Mouse (Mus musculus): ENCODE data around the gene Mfsd11. TPM values are rescaled to one million over a fixed set of nuclear protein-coding genes. Genes with fewer than 3 reads are reported as not detected.

Mfsd11 gene
- polyA plus RNA-seq, 1 experiment from 2014 or later = 15.0 TPM

DNA sequence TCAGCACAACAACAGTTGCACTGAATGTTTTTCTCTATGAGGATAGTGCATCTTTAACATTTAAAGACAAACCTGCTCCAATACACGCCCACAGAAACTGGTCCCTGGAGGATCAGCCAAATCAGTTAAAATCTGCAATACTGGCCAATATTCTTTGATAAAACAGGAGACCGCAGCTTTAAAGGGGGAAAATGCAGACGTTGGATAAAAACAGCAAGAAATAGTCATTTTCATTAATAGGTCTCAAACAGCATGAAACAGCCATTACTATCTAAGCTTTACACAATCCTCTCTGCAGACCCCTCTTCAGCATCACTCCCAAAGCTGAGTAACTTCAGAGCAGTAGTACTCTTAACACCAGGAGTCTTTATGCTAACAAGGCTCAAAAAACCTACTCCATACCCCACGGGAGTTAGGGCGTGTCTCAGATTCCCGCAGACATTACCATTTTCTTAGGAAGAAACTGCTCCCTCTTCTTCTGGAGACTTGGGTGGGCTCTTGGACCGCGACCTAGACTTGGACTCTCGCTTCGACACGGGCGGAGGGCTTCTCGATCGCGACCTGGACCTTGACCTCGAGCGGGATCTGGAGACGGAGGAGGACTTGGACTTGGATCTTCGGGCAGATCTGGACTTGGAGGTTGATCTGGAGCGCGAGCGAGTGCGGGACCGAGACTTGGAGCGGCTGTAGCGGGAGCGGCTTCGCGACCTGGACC is 507 bp upstream of the Mfsd11 start:
- H3K27ac ChIP-seq = peak overlapping the region; percentile 99
- H3K4me1 ChIP-seq = peaks cover 48% of the 10 kb centered on the region
- H3K27me3 ChIP-seq (replicated peaks) = no peaks in the 10 kb centered on the region
- H3K4me2 ChIP-seq = peak overlapping the region; percentile 91
- no peak for ATAC-seq
- no peaks in the 10 kb centered on the region for H3K9me3 ChIP-seq (replicated peaks)
- H3K9ac ChIP-seq = peak overlapping the region; percentile 99
- under 1% methylated on average over 29 of the region's 29 CpGs for WGBS (ENCODE audit: insufficient replicate concordance)
- H3K36me3 ChIP-seq = peaks cover 52% of the 10 kb centered on the region
- H3K4me3 ChIP-seq = peak overlapping the region; percentile 99

DNA sequence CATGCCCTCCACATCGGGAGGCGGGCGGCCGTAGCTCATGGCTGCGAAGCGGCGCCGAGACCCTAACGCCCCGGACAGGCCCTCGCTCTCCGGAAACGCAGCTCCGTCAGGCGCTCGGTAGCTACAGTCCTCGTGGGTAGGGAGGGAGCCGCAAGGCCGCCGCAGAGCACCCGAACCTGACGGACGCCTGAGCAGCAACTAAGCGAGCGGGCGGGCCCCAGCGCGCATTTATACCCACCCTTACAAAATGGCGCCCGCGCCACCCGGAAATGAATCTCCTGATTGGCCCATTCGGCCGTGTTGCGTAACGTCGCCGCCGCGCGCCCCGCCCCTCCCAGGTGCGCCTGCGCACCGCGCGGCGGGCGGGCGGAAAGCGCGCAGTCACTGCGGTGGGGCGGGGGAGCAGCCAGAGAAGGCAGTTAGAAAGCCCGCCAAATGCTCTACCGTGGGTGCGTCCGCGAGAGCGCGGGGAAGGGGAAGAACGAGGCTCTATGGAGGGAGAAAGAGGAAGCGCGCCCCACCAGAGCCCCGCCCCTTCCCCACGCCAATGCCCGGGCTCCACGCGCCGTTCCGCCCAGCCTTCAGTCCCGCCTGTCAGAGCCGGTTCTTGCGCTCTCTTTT is 761 bp downstream of the Mfsd11 start, which contains the start of gene Srsf2:
Srsf2 (minus strand) TSS at position 204 of the 621 bp plus-strand sequence.
- H3K9ac ChIP-seq = peak within 1 kb of the TSS; percentile 99
- under 1% methylated on average over 72 of the region's 74 CpGs for WGBS (ENCODE audit: insufficient replicate concordance)
- H3K36me3 ChIP-seq = peaks cover 41% of the 10 kb centered on the region
- no peaks in the 10 kb centered on the region for H3K9me3 ChIP-seq (replicated peaks)
- H3K27me3 ChIP-seq (replicated peaks) = no peaks in the 10 kb centered on the region
- H3K27ac ChIP-seq = peak within 1 kb of the TSS; percentile 99
- peaks cover 51% of the 10 kb centered on the region for H3K4me1 ChIP-seq
- peak within 1 kb of the TSS; percentile 91 for H3K4me2 ChIP-seq
- peak within 1 kb of the TSS; percentile 99 for H3K4me3 ChIP-seq
- peak; percentile 86 for ATAC-seq

DNA sequence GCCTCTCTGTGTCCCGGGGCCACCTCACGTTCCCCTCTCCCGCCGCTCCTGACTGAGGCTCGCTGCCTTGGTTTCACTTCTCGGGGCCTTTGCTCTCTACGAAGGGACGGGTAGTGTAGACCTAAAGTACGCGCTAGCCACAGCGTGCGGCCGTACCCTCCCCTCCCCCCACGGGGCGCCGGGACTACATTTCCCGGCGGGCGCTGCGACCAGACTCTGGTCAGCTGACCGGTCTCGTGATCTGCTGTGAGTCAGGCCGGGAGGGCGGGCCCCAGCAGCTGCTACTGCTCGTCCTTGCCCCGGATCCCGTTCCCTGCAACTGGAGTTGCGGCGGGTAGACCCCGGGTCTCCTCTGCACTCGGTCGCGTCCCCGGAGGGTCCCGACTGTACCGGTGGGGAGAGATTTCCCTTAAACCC is 1.3 kb downstream of the Mfsd11 start:
- Histone ChIP-seq H3K4me1 (peaks cover 46% of the 10 kb centered on the region), H3K36me3 (peaks cover 37% of the 10 kb centered on the region), H3K4me3 (peak overlapping the region; percentile 99), H3K9ac (peak overlapping the region; percentile 99), H3K4me2 (peak overlapping the region; percentile 91), H3K9me3 (replicated peaks) (no peaks in the 10 kb centered on the region), H3K27me3 (replicated peaks) (no peaks in the 10 kb centered on the region), H3K27ac (peak overlapping the region; percentile 99)
- 4% methylated on average over 35 of the region's 36 CpGs for WGBS (ENCODE audit: insufficient replicate concordance)
- peak; percentile 85 for ATAC-seq

DNA sequence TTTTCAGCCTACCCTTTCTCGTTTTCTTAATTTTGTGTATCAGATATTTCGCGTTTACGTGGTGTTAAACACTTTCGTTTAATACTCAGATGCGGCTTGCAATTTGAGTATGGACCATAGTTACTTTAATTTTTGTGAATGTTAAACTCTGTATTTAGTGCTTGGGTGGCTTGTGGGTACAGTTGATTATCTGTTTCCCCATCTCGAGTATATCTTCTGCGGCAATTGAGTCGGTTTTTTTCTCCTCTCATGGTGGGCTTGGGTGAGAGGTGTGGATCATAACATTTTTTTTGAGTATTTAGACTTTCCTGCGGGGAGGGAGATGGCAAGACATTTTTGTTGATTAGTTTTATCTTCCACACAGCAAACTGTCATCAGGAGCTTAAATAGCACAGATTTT is 2.0 kb downstream of the Mfsd11 start:
- no peak for ATAC-seq
- H3K27me3 ChIP-seq (replicated peaks) = no peaks in the 10 kb centered on the region
- peak overlapping the region; percentile 99 for H3K4me3 ChIP-seq
- H3K9me3 ChIP-seq (replicated peaks) = no peaks in the 10 kb centered on the region
- 17% methylated on average over 10 of the region's 10 CpGs for WGBS (ENCODE audit: insufficient replicate concordance)
- peak overlapping the region; percentile 99 for H3K27ac ChIP-seq
- peaks cover 37% of the 10 kb centered on the region for H3K36me3 ChIP-seq
- peak overlapping the region; percentile 99 for H3K9ac ChIP-seq
- peak overlapping the region; percentile 91 for H3K4me2 ChIP-seq
- peaks cover 38% of the 10 kb centered on the region for H3K4me1 ChIP-seq

DNA sequence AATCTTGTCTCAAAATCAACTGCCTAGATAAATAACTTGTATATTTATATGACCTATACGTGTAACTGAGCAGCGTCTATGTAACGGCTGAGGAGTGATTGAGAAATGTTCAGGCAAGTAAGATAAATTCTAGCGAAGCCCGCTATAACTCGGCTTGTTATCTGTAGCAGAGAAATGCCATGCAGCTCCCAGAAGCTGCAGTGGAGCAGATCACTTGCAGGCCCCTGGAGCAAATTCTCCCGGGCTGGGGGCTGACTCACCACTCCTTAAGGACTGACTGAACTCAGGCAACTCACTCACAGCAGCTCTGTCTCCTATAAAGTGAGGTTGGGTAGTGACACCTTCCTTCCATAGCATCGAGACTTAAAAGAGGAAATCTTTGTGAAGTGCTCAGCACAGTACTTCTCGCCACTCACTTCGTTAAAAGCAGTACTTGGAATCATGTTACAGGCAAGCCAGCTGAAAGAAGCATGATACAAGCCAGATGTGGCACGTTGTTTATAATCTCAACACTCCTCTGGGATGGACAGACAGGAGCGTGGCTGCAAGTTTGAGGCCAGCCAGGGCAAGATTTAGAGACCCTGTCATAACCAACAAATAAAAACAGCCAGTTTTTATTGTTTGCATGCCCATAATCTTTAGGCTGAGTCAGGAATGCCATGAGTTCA is 5.1 kb downstream of the Mfsd11 start:
- no peak overlapping the region for H3K4me2 ChIP-seq
- H3K27ac ChIP-seq = no peak overlapping the region
- 63% methylated on average over 12 of the region's 12 CpGs for WGBS (ENCODE audit: insufficient replicate concordance)
- H3K36me3 ChIP-seq = peaks cover 39% of the 10 kb centered on the region
- ATAC-seq = no peak
- H3K9ac ChIP-seq = no peak overlapping the region
- H3K4me3 ChIP-seq = no peak overlapping the region
- H3K9me3 ChIP-seq (replicated peaks) = no peaks in the 10 kb centered on the region
- H3K4me1 ChIP-seq = peaks cover 25% of the 10 kb centered on the region
- no peaks in the 10 kb centered on the region for H3K27me3 ChIP-seq (replicated peaks)

DNA sequence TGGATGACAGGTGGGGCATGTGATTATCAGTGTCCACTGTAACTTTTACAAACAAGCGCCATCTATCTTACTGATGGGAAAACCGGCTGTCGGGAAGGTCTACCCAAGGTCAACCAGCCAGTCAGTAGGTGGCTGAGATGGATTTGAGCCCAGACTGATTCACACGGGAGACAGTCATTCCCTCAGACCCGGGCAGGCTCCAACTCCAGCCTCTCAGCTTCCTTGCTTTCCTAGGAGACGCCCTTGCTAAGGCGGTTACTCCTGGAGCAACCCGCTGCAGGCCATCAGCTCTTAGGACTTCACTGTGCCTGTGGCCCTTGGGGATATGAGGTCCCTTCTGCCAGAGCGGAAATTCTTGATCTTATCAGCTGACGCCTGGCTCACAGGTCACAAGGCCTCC is 12.2 kb downstream of the Mfsd11 start:
- Histone ChIP-seq H3K4me2 (no peak overlapping the region), H3K4me1 (peaks cover 7% of the 10 kb centered on the region; the same call in 1 of the 2 replicates), H3K9ac (no peak overlapping the region), H3K27ac (no peak overlapping the region), H3K27me3 (replicated peaks) (no peaks in the 10 kb centered on the region), H3K4me3 (no peak overlapping the region), H3K9me3 (replicated peaks) (no peaks in the 10 kb centered on the region), H3K36me3 (peaks cover 80% of the 10 kb centered on the region)
- WGBS (ENCODE audit: insufficient replicate concordance) = 58% methylated on average over 10 of the region's 10 CpGs
- no peak for ATAC-seq

DNA sequence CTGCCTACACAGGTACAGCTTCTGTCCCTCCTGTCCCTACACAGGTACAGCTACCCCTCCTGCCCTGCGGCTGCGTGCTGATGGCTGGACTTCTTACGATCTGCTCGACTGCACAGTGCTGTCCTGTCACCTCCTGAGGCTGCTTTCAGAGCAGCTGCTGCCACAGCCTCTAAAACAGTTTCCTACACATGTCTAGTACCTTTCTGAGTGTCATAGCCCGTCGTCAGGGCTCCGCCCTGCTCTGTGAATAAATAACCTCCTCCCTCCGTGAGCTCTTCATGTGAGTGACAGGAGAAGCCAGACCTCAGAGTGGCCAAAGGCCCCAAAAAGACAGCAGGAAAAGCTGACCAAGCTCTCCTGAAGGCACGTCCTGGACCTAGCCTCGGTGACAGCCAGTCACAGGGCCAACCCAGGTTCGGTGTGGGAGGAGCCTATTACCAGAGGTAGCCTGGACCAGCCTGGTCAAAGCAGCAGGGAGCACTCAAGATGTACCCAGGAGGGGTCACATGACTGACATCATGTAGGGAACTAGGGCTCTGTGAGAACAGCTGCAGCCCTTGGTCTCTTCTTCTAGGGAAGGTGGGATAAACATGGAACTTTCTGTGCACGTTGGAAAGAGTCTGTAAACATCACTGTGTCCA is 13.8 kb downstream of the Mfsd11 start:
- Histone ChIP-seq H3K9me3 (replicated peaks) (no peaks in the 10 kb centered on the region), H3K4me1 (peaks cover 7% of the 10 kb centered on the region; the same call in 1 of the 2 replicates), H3K4me2 (no peak overlapping the region), H3K27me3 (replicated peaks) (no peaks in the 10 kb centered on the region), H3K4me3 (no peak overlapping the region), H3K27ac (no peak overlapping the region), H3K36me3 (peaks cover 72% of the 10 kb centered on the region), H3K9ac (no peak overlapping the region)
- 75% methylated on average over 12 of the region's 12 CpGs for WGBS (ENCODE audit: insufficient replicate concordance)
- no peak for ATAC-seq

DNA sequence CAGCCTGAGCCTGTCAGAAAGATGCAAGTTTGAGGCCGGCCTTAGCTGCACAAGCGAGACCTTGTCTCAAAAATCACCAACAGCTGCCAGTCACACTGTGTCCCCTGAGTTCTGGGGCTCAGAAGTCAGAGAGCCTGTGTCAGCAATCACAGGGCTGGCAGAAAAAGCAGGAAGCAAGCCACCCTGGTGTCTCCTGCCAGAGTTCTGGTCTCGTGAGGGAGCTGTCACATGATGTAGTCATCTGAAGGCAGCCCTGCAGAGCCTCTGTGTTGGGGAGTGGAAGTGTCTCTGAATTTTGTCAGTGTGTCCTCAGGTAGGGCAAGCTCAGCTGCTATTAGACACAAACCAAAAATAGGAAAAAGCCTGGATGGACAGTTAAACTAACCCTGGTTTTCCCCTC is 15.9 kb downstream of the Mfsd11 start:
- Histone ChIP-seq H3K27me3 (replicated peaks) (no peaks in the 10 kb centered on the region), H3K4me3 (no peak overlapping the region), H3K27ac (no peak overlapping the region), H3K9me3 (replicated peaks) (no peaks in the 10 kb centered on the region), H3K4me2 (no peak overlapping the region), H3K9ac (no peak overlapping the region), H3K36me3 (peaks cover 71% of the 10 kb centered on the region), H3K4me1 (peaks cover 7% of the 10 kb centered on the region; the same call in 1 of the 2 replicates)
- 71% methylated on average over 3 of the region's 3 CpGs for WGBS (ENCODE audit: insufficient replicate concordance)
- no peak for ATAC-seq

DNA sequence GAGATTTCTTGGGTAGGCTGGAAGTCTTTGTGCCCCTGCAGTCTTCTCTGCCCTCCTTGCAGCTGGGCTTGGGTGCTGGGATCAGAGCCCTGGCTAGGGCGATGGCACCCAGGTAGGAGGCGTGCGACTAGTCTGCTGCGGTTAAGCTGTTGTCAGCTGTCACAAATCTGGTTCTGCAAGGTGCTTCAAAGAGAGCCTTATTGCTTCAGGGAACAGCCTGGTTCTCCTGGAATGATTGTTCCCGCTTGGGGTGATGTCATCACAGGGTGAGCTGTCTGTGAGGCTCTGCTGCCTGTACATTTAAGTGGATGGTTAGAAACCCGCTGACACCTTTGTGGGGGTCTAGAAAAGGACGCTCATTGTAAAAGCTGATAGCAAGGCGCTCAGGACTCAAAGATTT is 17.0 kb downstream of the Mfsd11 start:
- 82% methylated on average over 8 of the region's 8 CpGs for WGBS (ENCODE audit: insufficient replicate concordance)
- ATAC-seq = no peak
- Histone ChIP-seq H3K36me3 (peaks cover 71% of the 10 kb centered on the region), H3K4me1 (peaks cover 5% of the 10 kb centered on the region; the same call in 1 of the 2 replicates), H3K27ac (no peak overlapping the region), H3K4me3 (no peak overlapping the region), H3K4me2 (no peak overlapping the region), H3K9me3 (replicated peaks) (no peaks in the 10 kb centered on the region), H3K9ac (no peak overlapping the region), H3K27me3 (replicated peaks) (no peaks in the 10 kb centered on the region)

DNA sequence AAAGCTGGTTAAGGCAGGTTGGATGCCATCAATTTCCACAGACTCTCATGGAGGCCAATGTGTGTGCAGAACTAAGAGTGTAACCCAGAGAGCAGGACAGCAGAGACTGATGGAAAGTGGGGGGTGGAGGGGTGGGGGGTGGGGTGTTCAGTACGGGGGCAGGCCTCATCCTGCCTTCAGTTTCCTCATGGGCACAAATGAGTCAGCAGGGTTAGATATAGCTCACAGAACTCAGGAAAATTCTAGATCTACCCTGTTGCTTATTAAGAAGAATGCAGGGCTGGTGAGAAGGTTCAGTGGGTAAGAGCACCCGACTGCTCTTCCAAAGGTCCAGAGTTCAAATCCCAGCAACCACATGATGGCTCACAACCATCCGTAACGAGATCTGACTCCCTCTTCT is 17.4 kb downstream of the Mfsd11 start:
- no peak overlapping the region for H3K27ac ChIP-seq
- no peak overlapping the region for H3K4me3 ChIP-seq
- WGBS (ENCODE audit: insufficient replicate concordance) = 78% methylated on average over 4 of the region's 4 CpGs
- peaks cover 71% of the 10 kb centered on the region for H3K36me3 ChIP-seq
- H3K27me3 ChIP-seq (replicated peaks) = no peaks in the 10 kb centered on the region
- no peak overlapping the region for H3K4me2 ChIP-seq
- no peak for ATAC-seq
- H3K9me3 ChIP-seq (replicated peaks) = no peaks in the 10 kb centered on the region
- H3K9ac ChIP-seq = no peak overlapping the region
- H3K4me1 ChIP-seq = peaks cover under 1% of the 10 kb centered on the region; the same call in 1 of the 2 replicates

DNA sequence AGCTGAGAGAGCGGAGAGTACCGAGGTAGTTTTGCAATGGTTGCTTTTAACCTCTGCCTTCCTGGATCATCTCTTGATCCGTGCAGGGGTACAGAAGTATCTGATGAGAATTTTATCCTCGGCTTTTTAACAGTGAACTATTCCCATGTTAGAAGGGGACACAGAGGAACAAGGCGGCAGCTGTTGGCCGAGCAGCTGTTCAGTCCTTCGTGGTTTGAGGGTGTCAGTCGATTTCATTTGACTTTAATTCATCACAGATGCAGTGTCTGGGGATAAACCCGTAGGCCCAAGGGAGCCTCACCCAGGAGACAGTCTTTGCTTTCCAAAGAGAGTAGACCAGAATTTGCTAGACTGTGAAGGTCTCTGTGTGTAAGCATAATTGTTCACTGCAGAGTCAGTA is 19.3 kb downstream of the Mfsd11 start:
- no peak for ATAC-seq
- Histone ChIP-seq H3K4me1 (no peaks in the 10 kb centered on the region), H3K9ac (no peak overlapping the region), H3K36me3 (peaks cover 60% of the 10 kb centered on the region), H3K27ac (no peak overlapping the region), H3K27me3 (replicated peaks) (no peaks in the 10 kb centered on the region), H3K4me2 (no peak overlapping the region), H3K9me3 (replicated peaks) (no peaks in the 10 kb centered on the region), H3K4me3 (no peak overlapping the region)
- whole genome bisulfite sequencing (ENCODE audit: insufficient replicate concordance) = 79% methylated on average over 9 of the region's 9 CpGs

DNA sequence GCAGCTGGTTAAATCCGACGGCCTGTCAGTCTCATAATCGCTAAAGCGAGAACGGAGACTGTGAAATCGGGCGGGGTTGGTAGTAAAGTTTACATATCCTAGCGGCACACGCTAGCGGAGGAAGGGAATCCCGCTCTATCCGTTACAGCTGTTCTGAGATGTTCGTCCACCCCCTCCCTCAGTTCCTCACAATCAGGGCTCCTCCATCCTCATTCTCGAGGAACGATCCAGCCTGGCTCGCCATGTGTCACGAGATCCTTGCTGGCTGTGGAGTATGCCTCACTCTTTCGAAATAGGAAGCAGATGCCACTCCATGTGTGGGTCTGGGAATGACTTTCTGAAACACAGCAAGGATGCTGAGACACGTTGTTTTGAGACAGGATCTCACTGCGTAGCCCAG is 21.7 kb downstream of the Mfsd11 start:
- Histone ChIP-seq H3K4me2 (no peak overlapping the region), H3K27ac (no peak overlapping the region), H3K36me3 (peaks cover 46% of the 10 kb centered on the region), H3K9me3 (replicated peaks) (no peaks in the 10 kb centered on the region), H3K9ac (no peak overlapping the region), H3K4me3 (no peak overlapping the region), H3K27me3 (replicated peaks) (no peaks in the 10 kb centered on the region), H3K4me1 (no peaks in the 10 kb centered on the region)
- WGBS (ENCODE audit: insufficient replicate concordance) = 87% methylated on average over 20 of the region's 20 CpGs
- no peak for ATAC-seq

Measured in liver, embryonic 12.5 days (tissue).